Mouse (Mus musculus) mouse trophoblast stem cell (cell line): ENCODE data around the gene Bcl2l13.
"Not testable (repeated sequence)": the region's sequence is repeated elsewhere in the genome, so short reads cannot be mapped to it uniquely, and the experiment has no call there.

ENCODE experiments used
- in situ Hi-C, 2 experiments: fragments of 300-500 bp; cut with MseI, MboI; formaldehyde crosslinking; loops; 2 replicates in 1 of 2; 3 replicates in 1 of 2; pipeline ENCODE4 v1.15.1; 2025

The Bcl2l13 gene

GRCm38 (mm10) chr6:120835474-120836374 is at the start of gene Bcl2l13:
TSS of gene Bcl2l13 (plus strand) at chr6:120836212.
- in situ Hi-C loops: no loop called here

DNA sequence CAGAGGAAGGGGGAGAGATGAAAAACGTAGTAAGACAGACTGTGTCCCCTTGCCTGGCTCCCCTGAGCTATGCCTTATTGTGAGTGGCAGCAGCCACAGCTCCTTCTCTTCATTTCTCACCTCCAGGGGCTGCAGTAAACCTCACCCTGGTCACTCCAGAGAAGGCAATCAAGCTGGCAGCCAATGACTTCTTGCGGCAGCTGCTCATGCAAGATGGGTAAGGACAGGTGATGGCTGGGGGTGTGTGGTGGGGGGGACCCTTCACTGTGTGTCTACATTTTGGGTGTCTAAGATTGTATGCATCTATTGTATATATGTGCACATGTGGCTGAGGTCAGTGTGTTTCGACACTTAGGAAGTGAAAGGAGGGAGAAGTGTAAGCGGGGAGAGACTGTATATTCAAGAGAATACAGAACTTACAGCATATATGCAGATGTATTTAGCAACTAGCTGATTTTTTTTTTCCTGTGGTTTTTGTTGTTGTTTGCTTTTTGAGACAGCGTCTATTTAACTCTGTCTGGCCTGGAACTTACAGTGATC is 47.9 kb upstream of the Bcl2l13 start:
- in situ Hi-C loops: no loop called here

GRCm38 (mm10) chr6:120788904-120789303 is 47.1 kb upstream of the Bcl2l13 start:
- in situ Hi-C loops: no loop called here

DNA sequence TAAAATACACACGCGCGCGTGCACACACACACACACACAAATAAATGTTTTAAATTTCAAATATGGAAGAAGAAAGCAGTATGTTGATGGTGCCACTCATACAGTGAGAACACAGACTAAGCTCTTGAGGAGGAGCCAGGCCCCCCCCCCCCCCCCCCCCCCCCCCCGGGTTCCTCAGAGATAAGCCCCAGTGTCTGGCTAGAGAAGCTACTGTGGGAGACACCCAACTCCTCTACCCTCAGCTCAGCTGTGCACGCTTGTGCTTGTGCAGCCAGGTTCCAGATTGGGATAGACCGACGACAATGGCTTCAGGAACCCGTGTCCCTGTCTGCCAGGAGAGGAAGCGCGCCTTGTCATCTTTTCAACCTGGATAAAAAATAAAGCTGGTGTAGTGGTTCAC is 45.9 kb upstream of the Bcl2l13 start:
- in situ Hi-C loops: no loop called here

DNA sequence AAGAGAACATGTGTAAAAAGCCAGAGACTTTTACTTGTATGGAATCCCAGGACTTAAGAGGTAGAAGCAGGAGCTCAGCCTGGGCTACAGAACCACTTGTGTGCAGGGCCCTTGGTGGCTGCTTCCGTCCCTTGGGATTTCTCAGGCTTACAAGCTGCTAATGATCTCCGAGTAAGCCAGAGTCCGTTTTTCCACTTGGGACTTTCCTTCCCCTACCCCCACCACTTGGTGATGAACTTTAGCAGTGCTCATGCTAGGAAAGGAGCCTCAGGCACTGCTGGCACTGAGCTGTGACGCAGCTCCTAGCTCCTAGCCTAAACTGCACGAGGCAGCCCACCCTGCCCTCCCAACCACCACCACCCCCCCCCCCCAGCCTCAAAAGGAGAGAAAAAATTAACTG is 45.3 kb upstream of the Bcl2l13 start:
- in situ Hi-C loops: no loop called here

DNA sequence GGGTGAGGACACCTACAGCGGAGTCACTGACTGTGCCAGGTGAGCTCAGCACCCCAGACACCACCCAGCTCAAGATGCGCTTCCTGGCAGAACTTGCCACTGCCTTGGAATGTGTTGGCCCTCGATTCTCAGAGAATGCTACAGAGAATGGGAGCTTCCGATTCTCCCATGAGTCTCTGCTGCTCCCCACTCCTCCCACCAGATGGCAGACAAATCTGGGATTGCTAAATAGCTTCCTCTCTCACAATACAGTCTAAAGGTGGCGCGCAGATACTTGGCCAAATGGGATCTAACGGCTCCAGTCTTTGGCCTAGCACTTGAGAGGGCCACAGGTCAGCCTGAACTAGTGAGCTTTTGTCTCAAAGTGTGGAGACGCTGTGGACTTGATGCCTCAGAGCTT is 43.1 kb upstream of the Bcl2l13 start:
- in situ Hi-C loops: no loop called here

DNA sequence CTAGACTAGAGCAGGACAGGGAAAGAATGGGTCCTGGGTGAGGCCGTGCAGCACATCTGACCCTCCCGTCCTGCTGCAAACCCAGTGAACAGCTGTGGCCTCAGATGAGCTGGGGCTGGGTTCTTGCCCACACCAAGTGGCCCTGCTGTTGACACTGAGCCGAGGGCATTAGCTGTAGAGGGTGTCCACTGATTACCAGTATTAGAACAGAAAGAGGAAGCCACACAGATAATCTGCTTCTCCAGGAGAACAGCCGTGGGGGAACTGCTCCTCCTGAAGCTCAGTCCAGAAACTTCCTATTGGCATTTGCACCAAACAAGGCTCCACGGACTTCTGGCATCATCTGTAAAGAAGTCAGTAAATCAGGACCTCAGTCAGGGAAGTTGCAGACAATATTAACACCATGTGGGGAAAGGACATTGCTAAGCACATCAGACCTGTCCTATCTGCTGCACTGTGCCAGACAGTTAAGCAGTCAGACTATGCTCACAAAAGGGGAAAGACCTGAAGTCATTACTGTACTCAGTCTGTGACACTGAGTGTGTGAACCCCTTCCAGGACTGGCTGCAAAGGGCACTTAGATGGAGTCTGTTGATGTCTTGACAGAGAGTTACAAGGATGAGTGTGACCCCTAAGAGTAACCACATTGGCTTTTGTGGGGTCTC is 40.5 kb upstream of the Bcl2l13 start:
- in situ Hi-C loops: no loop called here

DNA sequence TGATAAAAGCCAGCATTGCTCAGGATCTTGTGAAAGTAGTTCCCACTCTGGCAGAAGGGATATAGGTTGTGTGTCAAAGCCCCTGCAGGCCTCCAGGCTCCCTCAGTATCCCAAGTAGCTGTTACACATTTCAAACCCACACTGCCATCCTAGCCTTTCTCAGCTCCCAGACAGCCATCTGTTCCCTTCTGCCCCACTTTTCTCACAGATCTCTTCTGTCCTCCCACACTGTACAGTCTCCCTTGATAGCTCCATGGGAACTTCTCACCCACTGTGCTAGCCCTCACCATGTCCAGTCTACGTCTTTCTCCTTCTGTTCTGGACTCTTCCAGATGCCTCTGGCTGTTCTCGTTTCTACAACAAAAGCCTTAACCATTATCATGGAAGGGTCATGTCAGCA is 39.9 kb upstream of the Bcl2l13 start:
- in situ Hi-C loops: no loop called here

DNA sequence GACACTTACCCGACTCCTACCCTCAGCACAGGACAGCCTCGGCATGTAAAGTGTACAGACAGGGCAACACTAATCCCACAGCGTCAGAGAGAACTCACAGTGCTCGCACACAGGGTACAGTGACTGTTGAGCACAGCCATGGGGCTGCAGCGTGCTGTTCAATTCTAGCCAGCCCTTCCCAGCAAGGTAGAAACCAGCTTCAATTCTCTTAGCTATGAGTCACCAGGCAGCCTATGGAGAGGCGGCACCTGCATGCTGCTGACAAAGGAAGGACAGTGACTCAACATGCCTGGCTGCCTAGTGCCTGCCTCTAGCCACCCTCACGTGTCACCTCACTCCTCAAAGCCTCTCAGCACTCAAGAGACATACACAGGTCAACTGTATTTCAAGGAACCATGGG is 38.0 kb upstream of the Bcl2l13 start:
- in situ Hi-C loops: no loop called here

- in situ Hi-C loops: no loop called here
Observed at GRCm38 (mm10) chr6:120798905-120799304, 37.1 kb upstream of the Bcl2l13 start.

DNA sequence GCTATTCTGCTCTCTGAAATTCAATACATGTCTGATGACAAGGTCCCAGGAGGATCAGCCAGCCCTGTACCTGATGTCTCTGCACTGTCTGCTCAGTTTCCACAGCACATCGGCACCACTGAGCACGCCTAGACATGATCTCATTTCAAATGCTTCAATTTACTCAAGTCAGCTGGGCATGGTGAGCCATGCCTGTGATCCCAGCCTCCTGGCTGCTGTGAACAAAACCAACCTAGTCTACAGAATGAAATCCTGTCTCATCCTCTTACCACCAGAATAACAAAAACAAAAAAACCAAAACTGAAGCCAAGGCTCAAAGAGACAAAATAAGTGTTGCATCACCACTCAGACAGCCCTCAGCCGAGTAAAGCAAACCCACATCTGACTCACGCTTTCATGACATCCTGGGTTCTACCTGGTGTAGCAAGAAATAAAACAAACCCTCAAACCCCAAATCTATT is 36.4 kb upstream of the Bcl2l13 start:
- in situ Hi-C loops: no loop called here

DNA sequence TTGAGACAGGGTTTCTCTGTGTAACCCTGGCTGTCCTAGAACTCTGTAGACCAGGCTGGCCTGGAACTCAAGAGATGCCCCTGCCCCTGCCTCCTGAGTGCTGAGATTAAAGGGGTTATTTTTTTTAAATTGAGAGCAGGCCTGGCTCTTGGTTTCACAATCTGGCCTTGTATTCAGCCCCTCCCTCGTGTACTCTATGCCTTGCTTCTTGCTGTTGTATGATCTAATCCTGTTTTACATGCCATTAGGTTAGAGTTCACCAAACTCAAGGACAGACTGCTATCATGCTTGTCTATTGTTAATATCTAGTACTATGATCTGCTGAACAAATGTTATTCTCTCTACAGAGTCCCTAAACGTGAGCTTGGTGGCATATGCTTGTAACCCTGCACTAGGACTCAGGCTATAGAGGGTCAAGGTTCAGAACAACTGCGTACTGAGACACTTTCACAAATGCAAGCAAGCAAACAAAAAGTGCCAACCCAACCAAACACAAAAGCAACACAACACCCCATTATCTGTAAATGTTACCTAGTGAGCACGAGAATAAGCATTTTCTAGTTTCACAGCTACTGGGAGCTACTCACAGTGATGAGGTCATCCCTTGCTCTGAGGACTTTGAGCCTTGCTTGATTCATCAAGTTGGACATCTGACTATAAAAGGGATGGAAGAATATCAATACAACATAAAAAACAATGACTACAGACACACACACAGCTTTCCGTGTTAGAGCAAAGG is 28.8 kb upstream of the Bcl2l13 start:
- in situ Hi-C loops: no loop called here

DNA sequence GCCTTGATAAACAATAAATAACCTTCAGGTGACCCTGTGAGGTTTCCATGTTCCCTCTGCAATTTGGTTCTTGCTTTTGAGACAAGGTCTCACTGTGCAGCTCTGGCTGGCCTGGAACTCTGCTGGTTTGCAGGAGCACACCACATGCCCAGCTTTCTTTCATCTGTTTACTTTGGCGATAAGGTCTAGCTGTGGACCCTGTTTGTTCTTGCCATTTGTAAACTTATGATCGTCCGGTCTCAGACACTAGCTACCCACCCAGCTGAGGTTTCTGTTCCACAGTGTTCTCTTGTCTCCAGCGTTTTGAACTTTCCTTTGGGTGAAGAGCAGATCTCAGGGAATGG is 28.3 kb upstream of the Bcl2l13 start:
- in situ Hi-C loops: no loop called here

DNA sequence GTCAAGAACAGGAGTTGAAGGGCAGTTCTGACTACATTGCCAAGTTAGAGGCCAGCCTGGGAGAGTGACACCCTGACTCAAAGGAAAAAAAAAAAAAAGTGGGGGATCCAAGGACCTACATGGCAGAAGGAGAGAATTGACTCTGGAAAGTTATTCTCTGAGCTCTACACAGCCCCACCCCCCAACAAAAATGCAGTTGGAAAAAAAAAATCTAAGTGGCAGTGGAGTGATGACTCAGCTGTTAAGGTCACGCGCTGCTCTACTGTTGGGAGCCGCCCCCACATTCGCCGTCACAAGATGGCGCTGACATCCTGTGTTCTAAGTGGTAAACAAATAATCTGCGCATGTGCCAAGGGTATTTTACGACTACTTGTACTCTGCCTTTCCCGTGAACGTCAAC is 24.0 kb upstream of the Bcl2l13 start:
- in situ Hi-C loops: not testable (repeated sequence)

DNA sequence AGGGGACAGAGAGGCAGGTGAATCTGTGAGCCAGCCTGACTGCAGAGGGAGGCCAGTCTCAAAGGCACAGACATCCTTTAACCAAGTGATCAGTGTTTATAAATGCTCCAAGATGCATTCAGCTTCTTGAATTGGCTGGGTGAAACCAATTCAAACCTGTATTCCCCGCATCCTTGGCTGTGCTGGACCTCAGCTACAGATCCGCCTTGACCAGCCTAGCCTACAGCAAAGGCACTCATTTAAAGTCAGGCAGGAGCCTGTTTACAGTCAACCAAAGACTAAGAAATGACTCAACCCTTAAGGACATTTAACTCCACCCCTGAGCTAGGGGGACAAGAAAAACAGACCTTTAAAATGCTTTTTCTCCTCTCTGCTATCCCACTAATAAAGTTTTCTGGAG is 16.7 kb upstream of the Bcl2l13 start:
- in situ Hi-C loops: no loop called here

GRCm38 (mm10) chr6:120820144-120820543 is 15.9 kb upstream of the Bcl2l13 start:
- in situ Hi-C loops: no loop called here

GRCm38 (mm10) chr6:120820941-120821340 is 15.1 kb upstream of the Bcl2l13 start:
- in situ Hi-C loops: no loop called here

GRCm38 (mm10) chr6:120821715-120822114 is 14.3 kb upstream of the Bcl2l13 start:
- in situ Hi-C loops: no loop called here

DNA sequence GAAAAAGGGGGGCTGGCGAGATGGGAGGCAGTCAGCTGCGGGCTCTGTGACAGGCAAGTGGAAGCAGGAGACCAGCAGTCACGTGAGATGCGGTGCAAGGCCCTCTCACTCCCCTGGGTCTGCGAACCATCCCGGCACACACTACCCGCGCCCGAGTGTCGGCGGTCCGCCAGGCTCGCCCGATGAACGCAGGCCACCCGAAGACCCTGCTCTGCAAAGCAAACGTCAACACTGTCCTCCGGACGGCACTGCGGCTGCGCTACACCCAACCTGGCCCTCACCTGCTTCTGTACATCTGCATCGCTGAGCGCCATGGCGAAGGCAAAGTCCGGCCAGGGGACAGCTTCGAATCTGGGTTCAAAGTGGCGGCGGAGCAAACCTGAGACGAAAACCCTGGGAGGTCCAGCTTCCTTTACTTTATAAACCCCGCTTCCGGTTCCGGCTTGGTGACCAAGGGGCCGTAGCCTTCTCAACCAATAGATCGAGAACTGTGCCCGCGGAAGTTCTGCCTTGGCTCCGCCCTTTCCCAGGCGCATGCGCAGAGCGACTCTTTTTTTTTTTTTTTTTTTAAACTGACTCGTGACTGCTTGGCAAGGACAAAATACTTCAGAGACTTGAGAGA is 13.6 kb upstream of the Bcl2l13 start, which contains the start of gene Atp6v1e1:
Atp6v1e1 (minus strand) TSS at position 487 of the 622 bp plus-strand sequence.
- in situ Hi-C loops: no loop called here

- in situ Hi-C loops: no loop called here
Observed at GRCm38 (mm10) chr6:120822937-120823614, 12.9 kb upstream of the Bcl2l13 start.

DNA sequence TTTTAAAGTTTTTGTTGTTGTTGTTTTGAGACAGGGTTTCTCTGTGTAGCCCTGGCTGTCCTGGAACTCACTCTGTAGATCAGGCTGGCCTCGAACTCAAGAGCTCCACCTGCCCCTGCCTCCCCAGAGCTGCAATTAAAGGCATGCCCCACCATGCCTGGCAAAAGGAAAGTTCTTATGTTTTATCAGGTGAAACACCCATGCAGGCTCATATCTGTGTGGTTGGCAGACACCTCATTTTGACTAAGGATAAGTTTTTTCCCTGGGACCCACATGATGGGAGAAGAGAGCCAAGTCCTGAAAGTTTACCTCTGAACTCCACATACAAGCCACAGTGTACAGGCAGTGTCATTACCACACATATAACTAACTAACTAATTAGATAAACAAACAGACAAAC is 6.0 kb upstream of the Bcl2l13 start:
- in situ Hi-C loops: no loop called here
